Mouse (Mus musculus): ENCODE results near the gene Olfr802.

The Olfr802 gene

DNA sequence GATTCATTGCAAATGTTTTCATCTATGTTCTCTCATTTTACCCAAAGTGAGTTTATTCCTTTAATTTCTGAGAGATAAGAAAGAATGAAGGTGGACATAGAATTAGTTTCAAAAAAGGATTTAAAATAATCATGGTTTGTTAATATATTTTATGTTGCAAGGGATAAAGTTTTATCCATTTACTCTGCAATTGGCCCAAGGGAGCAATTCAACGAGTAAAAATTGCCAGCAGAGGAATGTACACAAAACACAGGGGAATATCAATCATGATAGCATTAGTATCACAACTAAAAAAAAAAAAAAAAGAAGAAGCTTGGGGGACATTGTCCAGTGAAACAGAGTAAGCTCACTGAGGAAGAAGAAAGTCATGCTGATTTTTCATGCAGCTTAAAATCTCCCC, at the start of gene Olfr802:
Gene Olfr802, minus strand, starts transcription at position 101 of the 400 bp plus-strand sequence.
- no peak for DNase-seq (ENCODE audit: low read depth, low spot score)

GRCm38 (mm10) chr10:129729275-129729674, 41.3 kb upstream of the Olfr802 start, which contains the start of gene Olfr805:
Gene Olfr805, minus strand, starts transcription at chr10:129729375.
- no peak for DNase-seq (ENCODE audit: low read depth, low spot score)

DNA sequence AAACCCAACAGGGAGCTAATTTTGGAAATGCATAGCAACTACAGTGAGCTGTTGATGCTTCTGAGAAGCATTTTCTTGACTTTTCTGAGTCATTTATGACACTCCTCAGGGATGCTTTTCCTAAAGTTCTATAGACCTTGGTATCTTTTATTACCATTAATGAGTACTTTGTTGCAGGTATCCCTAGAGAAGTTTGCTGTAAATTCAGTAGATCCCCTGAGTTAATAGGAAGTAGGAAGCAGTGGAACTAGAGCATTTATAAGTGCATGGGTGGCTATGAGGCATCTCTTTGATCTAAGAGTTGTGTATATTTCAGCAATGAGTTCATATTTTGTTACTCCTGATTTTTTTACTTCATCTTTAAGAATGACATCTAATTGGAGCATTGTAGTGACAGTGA, 14.9 kb upstream of the Olfr802 start, which contains the start of gene Olfr804:
Gene Olfr804, plus strand, starts transcription at position 301 of the 400 bp plus-strand sequence.
- DNase-seq (ENCODE audit: low read depth, low spot score), result no peak

DNA sequence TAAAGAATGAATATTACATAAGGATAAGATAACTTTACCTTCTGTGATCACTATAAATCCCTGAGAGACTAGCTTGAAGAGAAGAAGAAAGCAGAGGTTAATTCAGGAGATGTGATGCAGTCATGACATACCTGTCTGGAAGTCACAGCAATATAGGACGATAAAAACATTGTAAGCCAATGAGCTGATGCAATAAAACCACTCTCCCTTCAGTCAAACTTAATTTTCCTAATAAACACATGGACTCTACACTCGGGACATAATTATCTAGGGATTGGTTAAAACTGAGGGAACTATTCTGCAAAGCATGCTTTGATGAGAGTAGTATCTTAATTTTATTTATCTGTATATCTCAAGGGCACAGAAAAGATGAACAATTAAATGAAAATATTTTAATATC, 6.2 kb upstream of the Olfr802 start, which contains the start of gene Olfr803:
Gene Olfr803, minus strand, starts transcription at position 101 of the 400 bp plus-strand sequence.
- DNase-seq (ENCODE audit: low read depth, low spot score), result no peak

- no peak for DNase-seq (ENCODE audit: low read depth, low spot score)
Measured at GRCm38 (mm10) chr10:129673765-129674164, 14.2 kb downstream of the Olfr802 start, which contains the start of gene Olfr801. Gene Olfr801, minus strand, starts transcription at chr10:129673865.

GRCm38 (mm10) chr10:129657394-129657793, 30.6 kb downstream of the Olfr802 start, which contains the start of gene Olfr800:
Gene Olfr800, plus strand, starts transcription at chr10:129657694.
- no peak for DNase-seq (ENCODE audit: low read depth, low spot score)

DNA sequence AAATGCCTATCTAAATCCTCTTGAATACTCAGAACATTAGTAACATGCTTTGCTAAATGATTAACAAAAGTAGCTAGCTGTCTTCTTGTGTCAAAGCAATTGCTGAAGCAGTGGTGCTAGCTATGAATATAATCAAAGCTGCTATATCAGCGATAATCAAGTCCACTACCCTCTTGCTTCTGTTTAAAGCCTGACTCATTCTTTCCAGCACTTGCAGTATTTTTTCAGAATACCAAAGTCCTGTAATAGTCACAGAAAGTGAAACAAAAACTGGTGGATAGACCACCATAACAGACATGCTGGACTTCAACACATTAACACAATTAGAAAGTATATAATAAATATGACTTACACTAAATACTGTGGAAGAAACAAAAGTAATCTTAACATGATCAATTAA, 36.2 kb downstream of the Olfr802 start:
- no peak for DNase-seq (ENCODE audit: low read depth, low spot score)

DNA sequence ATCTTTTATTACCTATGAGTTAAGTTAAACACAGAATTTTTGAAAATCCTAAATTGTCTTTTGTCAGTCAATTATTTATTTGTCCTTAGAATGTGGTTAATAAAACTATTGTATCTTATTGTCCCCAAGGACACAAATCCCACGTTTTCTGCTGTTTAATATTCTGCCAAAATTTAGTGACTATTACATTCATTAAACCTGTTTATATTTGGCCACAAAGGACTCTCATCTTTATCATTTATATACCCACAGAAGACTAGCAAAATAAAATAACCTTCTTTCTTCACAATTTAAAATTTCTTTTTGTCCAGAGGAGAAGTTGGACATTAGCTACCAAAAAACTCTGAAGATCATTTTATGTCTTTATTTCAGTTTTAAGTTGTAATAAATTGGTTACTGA, 50.8 kb downstream of the Olfr802 start, which contains the start of gene Olfr799:
Gene Olfr799, plus strand, starts transcription at position 301 of the 400 bp plus-strand sequence.
- no peak for DNase-seq (ENCODE audit: low read depth, low spot score)

- DNase-seq (ENCODE audit: low read depth, low spot score), result no peak
Measured at GRCm38 (mm10) chr10:129627834-129628233, 60.1 kb downstream of the Olfr802 start, which contains the start of gene Olfr798. Gene Olfr798, minus strand, starts transcription at chr10:129627934.
